Mouse (Mus musculus) Patski (cell line): ENCODE measurements around the gene Slc25a42. TPM values are rescaled to one million over a fixed set of nuclear protein-coding genes. Genes with fewer than 3 reads are reported as not detected.

Source experiments
- ATAC-seq: fragments of 100-300 bp; one replicate; pipeline ENCODE4 v1.8.0; 2021
- CTCF ChIA-PET: fragments of 350-600 bp; sonication (Branson Sonifier 250); formaldehyde crosslinking; loops from one replicate; lab custom pipeline; 2022; ENCODE audit warnings: inconsistent platforms; lab: Charles Lee
- POLR2A ChIA-PET: fragments of 350-600 bp; sonication (Branson Sonifier 250); formaldehyde crosslinking; loops from one replicate; lab custom pipeline; 2022; ENCODE audit warnings: antibody characterized with exemption, inconsistent platforms; lab: Charles Lee
- DNase-seq: peaks from one replicate; pipeline ENCODE4 v3.0.0-alpha.2; 2011; ENCODE audit warnings: low read depth, low spot score
- H3K27me3 ChIP-seq: fragments of 371-371 bp; one replicate; pipeline ENCODE4 v1.5.1; 2021
- CTCF ChIP-seq: fragments of 100-300 bp; IDR thresholded peaks from one replicate; pipeline ENCODE4 v1.5.1; 2021
- in situ Hi-C: fragments of 300-500 bp; cut with MboI; formaldehyde crosslinking; loops from 3 replicates; pipeline ENCODE4 v1.11.1; 2018; ENCODE audit warnings: low pct_unique_long_range_greater_than_20kb, mixed read lengths
- polyA plus RNA-seq: library from polyadenylated mRNA; unstranded; gene quantifications from one replicate; pipeline ENCODE4 v1.2.3, GENCODE M21; 2021

The Slc25a42 gene
- polyA plus RNA-seq, 1 experiment from 2014 or later: 5.0 TPM

GRCm38 (mm10) chr8:70234080-70234780 is 22.1 kb upstream of the Slc25a42 start, which contains the start of the genes Sugp2 and Armc6:
TSS of gene Sugp2 (plus strand) at chr8:70234226.
TSS of gene Armc6 (minus strand) at chr8:70234466.
- in situ Hi-C loops: no loop called here
- ChIA-PET CTCF (no interaction called here), POLR2A (interaction anchor here (0.9 kb wide), 1 partner anchor 49 kb away, joined by 3 read pairs; the partner anchor contains the start of gene Homer3)
- ATAC-seq: peak; percentile 91
- no peaks in the 10 kb centered on the region for H3K27me3 ChIP-seq
- no peak for TF ChIP-seq CTCF
- peak; percentile 77 for DNase-seq

- ATAC-seq (no peak), DNase-seq (no peak)
- in situ Hi-C loops: no loop called here
- ChIA-PET CTCF (no interaction called here), POLR2A (no interaction called here)
- H3K27me3 ChIP-seq: no peaks in the 10 kb centered on the region
- no peak for TF ChIP-seq CTCF
These were observed 21.5 kb upstream of the Slc25a42 start for GRCm38 (mm10) chr8:70233606-70234005.

- ChIA-PET CTCF (no interaction called here), POLR2A (no interaction called here)
- ATAC-seq (no peak), DNase-seq (no peak)
- H3K27me3 ChIP-seq: no peaks in the 10 kb centered on the region
- no peak for TF ChIP-seq CTCF
- in situ Hi-C loops: no loop called here
These were observed 18.7 kb upstream of the Slc25a42 start for GRCm38 (mm10) chr8:70230837-70231236.

GRCm38 (mm10) chr8:70227997-70228396 is 15.9 kb upstream of the Slc25a42 start:
- no peak for TF ChIP-seq CTCF
- in situ Hi-C loops: no loop called here
- ATAC-seq (no peak), DNase-seq (no peak)
- ChIA-PET POLR2A (interaction anchor here (0.6 kb wide), 1 partner anchor 55 kb away, joined by 4 read pairs; no protein-coding TSS in a partner anchor), CTCF (no interaction called here)
- H3K27me3 ChIP-seq: no peaks in the 10 kb centered on the region

GRCm38 (mm10) chr8:70223341-70223740 is 11.2 kb upstream of the Slc25a42 start:
- in situ Hi-C loops: no loop called here
- no peak for ATAC-seq
- H3K27me3 ChIP-seq: no peaks in the 10 kb centered on the region
- no peak for TF ChIP-seq CTCF
- ChIA-PET CTCF (interaction anchor here (1.1 to 2.5 kb wide), 6 partner anchors 11 to 46 kb away, joined by 3 to 15 read pairs (median 4); no protein-coding TSS in a partner anchor), POLR2A (no interaction called here)
- no peak for DNase-seq

- TF ChIP-seq CTCF: no peak
- ATAC-seq (no peak), DNase-seq (no peak)
- ChIA-PET CTCF (interaction anchor here (3.4 kb wide), 1 partner anchor 22 kb away, joined by 14 read pairs; no protein-coding TSS in a partner anchor), POLR2A (no interaction called here)
- no peaks in the 10 kb centered on the region for H3K27me3 ChIP-seq
- in situ Hi-C loops: no loop called here
These were observed 9.9 kb upstream of the Slc25a42 start for GRCm38 (mm10) chr8:70222041-70222440.

GRCm38 (mm10) chr8:70220911-70221310 is 8.8 kb upstream of the Slc25a42 start:
- DNase-seq (no peak), ATAC-seq (no peak)
- ChIA-PET POLR2A (no interaction called here), CTCF (interaction anchor here (1.0 to 3.4 kb wide), 3 partner anchors 8 to 21 kb away, joined by 4 to 14 read pairs (median 4); partner anchors contain the start of gene Slc25a42)
- TF ChIP-seq CTCF: no peak
- no peaks in the 10 kb centered on the region for H3K27me3 ChIP-seq
- in situ Hi-C loops: no loop called here

GRCm38 (mm10) chr8:70220236-70220840 is 8.2 kb upstream of the Slc25a42 start:
- in situ Hi-C loops: no loop called here
- no peak for TF ChIP-seq CTCF
- ChIA-PET POLR2A (no interaction called here), CTCF (interaction anchor here (1.0 to 3.4 kb wide), 3 partner anchors 8 to 20 kb away, joined by 4 to 14 read pairs (median 4); partner anchors contain the start of gene Slc25a42)
- DNase-seq (no peak), ATAC-seq (no peak)
- no peaks in the 10 kb centered on the region for H3K27me3 ChIP-seq

- ChIA-PET POLR2A (no interaction called here), CTCF (interaction anchor here (1.7 to 3.4 kb wide), 2 partner anchors 16 to 19 kb away, joined by 4 to 14 read pairs; no protein-coding TSS in a partner anchor)
- ATAC-seq (no peak), DNase-seq (no peak)
- H3K27me3 ChIP-seq: no peaks in the 10 kb centered on the region
- in situ Hi-C loops: no loop called here
- TF ChIP-seq CTCF: no peak
These were observed 7.1 kb upstream of the Slc25a42 start for GRCm38 (mm10) chr8:70219107-70219684.

GRCm38 (mm10) chr8:70217441-70217840 is 5.3 kb upstream of the Slc25a42 start:
- POLR2A ChIA-PET: interaction anchor here (0.6 kb wide), 1 partner anchor 49 kb away, joined by 3 read pairs; no protein-coding TSS in a partner anchor
- ATAC-seq: no peak
- DNase-seq: no peak
- CTCF ChIA-PET: no interaction called here
- no peak for TF ChIP-seq CTCF
- H3K27me3 ChIP-seq: no peaks in the 10 kb centered on the region
- in situ Hi-C loops: no loop called here
